Mouse (Mus musculus): ENCODE results near the gene Tmco5. TPM values are rescaled to one million over a fixed set of nuclear protein-coding genes. Genes with fewer than 3 reads are reported as not detected.

Tmco5 gene
- polyA plus RNA-seq, 1 experiment from 2014 or later: not detected

DNA sequence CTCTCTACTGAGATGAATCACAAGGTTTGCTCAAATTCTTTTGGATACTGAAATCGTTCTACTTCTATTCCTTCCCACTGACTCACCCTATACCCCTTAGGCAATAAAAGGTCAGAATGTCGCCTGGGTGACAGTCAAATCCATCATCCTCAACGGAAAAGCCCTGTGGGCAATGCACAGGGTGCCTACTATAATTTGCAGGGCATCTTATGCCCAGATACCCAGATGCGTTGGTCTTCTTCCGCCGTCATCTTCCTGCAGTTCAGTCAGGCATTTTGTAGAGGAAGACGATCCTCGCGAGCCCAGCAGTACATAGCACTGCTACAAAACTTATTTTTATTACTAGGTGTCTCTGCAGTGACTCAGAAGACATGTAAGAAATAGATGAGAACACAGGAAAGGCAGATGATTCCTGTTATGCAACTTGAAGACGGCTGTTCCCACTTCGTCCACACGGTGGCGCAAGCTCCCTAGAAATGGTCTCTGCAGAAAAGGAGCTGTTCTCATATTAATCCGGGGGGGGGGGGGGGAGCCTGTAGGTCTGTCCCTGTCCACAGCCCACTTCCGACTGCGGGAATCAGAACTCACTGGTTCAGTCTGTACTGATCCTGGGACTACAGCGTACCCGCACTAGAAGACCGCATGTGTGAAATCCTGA is 21.3 kb downstream of the Tmco5 start:
- ATAC-seq (replicated peaks; ENCODE audit: low FRiP score, low read depth): peak; percentile 60
- no peaks in the 10 kb centered on the region for H3K36me3 ChIP-seq (ENCODE audit: insufficient read depth, low read length)
- H3K27me3 ChIP-seq (ENCODE audit: insufficient read depth, low read length): no peaks in the 10 kb centered on the region
- H3K9ac ChIP-seq (ENCODE audit: low read depth, low read length): peak overlapping the region; percentile 27; the same call in 1 of the 2 replicates
- H3K9me3 ChIP-seq (replicated peaks; ENCODE audit: low read length): no peaks in the 10 kb centered on the region
- peak; percentile 80 for DNase-seq (ENCODE audit: low spot score)
- H3K27ac ChIP-seq: no peak overlapping the region
- peak; percentile 91 for TF ChIP-seq CTCF (IDR thresholded peaks at IDR 0.05; ENCODE audit: low read depth)
- WGBS: 10% methylated on average over 19 of the region's 19 CpGs
- H3K4me3 ChIP-seq (replicated peaks; ENCODE audit: low read depth, low read length): peak overlapping the region; percentile 31
- H3K4me2 ChIP-seq (ENCODE audit: low read length): peak overlapping the region; percentile 65
- no peaks in the 10 kb centered on the region for H3K4me1 ChIP-seq (replicated peaks; ENCODE audit: insufficient read depth, low read length)

DNA sequence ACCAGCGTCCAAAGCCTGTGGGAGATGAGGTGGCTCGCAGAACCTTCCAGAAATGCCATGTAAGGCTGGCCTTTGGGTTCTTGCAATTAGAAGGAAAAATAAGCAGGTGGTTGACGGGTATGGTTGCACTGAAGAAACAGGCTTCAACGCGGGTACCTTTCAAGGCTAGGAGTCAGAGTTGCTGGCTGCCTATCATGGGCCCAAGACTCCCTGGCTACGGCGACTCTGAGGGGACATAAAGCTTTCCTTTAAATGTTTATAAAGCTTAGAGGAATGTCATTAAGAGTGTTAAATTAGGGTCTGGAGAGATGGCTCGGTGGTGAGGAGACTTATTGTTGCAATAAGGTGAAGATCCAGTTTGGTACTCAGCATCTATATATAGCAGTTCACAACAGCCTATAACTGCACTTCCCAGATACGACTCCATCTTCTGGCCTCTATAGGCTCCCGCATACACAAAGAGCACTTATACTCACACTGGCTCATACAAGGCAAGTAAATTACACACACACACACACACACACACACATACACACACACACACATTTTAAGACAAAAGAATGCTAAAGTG is 21.9 kb downstream of the Tmco5 start:
- peak; percentile 42 for DNase-seq (ENCODE audit: low spot score)
- H3K27me3 ChIP-seq (ENCODE audit: insufficient read depth, low read length): no peaks in the 10 kb centered on the region
- no peaks in the 10 kb centered on the region for H3K9me3 ChIP-seq (replicated peaks; ENCODE audit: low read length)
- TF ChIP-seq CTCF (IDR thresholded peaks at IDR 0.05; ENCODE audit: low read depth): no peak; the same call in 1 of the 2 replicates
- H3K4me1 ChIP-seq (replicated peaks; ENCODE audit: insufficient read depth, low read length): no peaks in the 10 kb centered on the region
- 28% methylated on average over 10 of the region's 10 CpGs for WGBS
- H3K36me3 ChIP-seq (ENCODE audit: insufficient read depth, low read length): no peaks in the 10 kb centered on the region
- H3K4me2 ChIP-seq (ENCODE audit: low read length): peak overlapping the region; percentile 65
- peak; percentile 23; the same call in 1 of the 2 replicates for ATAC-seq (replicated peaks; ENCODE audit: low FRiP score, low read depth)
- peak overlapping the region; percentile 27; the same call in 1 of the 2 replicates for H3K9ac ChIP-seq (ENCODE audit: low read depth, low read length)
- peak overlapping the region; percentile 31 for H3K4me3 ChIP-seq (replicated peaks; ENCODE audit: low read depth, low read length)
- H3K27ac ChIP-seq: no peak overlapping the region

DNA sequence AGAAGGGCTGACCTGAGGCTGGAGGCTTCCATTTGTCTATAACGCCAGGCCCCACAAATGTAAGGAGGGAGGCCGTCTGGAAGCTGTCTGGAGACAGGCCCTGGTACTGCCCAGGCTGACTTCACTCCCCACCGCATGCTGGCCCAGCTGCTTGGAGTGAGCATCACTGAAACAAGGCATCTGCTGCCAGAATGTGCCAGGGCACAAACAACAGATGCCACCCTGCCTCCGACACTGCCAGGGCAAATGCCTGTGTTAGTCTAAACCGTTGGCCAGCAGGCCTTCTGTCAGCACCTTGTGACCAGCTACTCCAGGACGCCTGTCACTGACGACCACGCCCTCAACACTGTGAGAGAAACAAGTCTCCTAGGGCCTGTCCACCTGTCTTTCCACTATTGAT is 29.8 kb downstream of the Tmco5 start:
- H3K9ac ChIP-seq (ENCODE audit: low read depth, low read length): no peak overlapping the region
- no peak overlapping the region for H3K4me2 ChIP-seq (ENCODE audit: low read length)
- no peaks in the 10 kb centered on the region for H3K36me3 ChIP-seq (ENCODE audit: insufficient read depth, low read length)
- DNase-seq (ENCODE audit: low spot score): no peak
- no peak for ATAC-seq (replicated peaks; ENCODE audit: low FRiP score, low read depth)
- TF ChIP-seq CTCF (IDR thresholded peaks at IDR 0.05; ENCODE audit: low read depth): no peak
- 77% methylated on average over 8 of the region's 8 CpGs for WGBS
- H3K4me3 ChIP-seq (replicated peaks; ENCODE audit: low read depth, low read length): no peak overlapping the region
- no peak overlapping the region for H3K27ac ChIP-seq
- H3K9me3 ChIP-seq (replicated peaks; ENCODE audit: low read length): no peaks in the 10 kb centered on the region
- H3K27me3 ChIP-seq (ENCODE audit: insufficient read depth, low read length): no peaks in the 10 kb centered on the region
- H3K4me1 ChIP-seq (replicated peaks; ENCODE audit: insufficient read depth, low read length): no peaks in the 10 kb centered on the region

DNA sequence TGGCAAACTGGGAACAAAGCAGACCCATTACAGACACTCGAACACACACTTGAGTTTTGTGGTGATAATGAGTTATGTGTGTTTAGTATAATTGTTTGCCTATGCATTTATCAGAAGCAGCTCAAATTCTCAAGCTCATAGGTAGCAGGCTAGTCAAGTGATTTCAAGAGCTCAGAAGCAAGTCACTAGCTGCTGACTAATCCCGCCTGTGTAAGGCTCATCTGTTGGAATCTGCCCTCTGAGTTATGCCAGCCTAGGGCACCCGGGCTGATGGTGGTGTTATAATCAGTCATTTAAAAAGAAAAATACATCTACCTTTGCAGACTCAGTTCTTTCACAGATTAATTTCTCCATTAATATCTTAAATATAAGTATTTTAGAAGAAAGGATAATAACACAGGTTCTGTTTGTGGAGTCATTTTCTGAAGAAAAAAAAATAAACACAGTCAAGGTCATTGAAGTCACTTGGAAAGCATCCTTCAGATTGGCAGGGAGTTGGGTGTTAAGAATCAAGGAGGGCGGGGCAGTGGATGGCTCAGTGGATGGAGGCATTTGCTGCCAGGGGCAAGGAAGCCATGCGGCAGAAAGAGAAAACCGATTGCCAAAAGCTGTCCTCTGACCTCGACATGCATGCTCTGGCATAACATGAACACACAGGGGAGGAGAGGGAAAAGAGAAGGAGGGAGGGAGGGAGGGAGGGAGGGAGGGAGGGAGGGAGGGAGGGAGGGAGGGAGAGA is 34.0 kb downstream of the Tmco5 start:
- H3K4me3 ChIP-seq (replicated peaks; ENCODE audit: low read depth, low read length): no peak overlapping the region
- no peak overlapping the region for H3K4me2 ChIP-seq (ENCODE audit: low read length)
- WGBS: 73% methylated on average over 7 of the region's 7 CpGs
- H3K9ac ChIP-seq (ENCODE audit: low read depth, low read length): no peak overlapping the region
- no peak for DNase-seq (ENCODE audit: low spot score)
- no peak overlapping the region for H3K27ac ChIP-seq
- no peaks in the 10 kb centered on the region for H3K9me3 ChIP-seq (replicated peaks; ENCODE audit: low read length)
- no peaks in the 10 kb centered on the region for H3K4me1 ChIP-seq (replicated peaks; ENCODE audit: insufficient read depth, low read length)
- no peak for TF ChIP-seq CTCF (IDR thresholded peaks at IDR 0.05; ENCODE audit: low read depth)
- H3K36me3 ChIP-seq (ENCODE audit: insufficient read depth, low read length): no peaks in the 10 kb centered on the region
- ATAC-seq (replicated peaks; ENCODE audit: low FRiP score, low read depth): no peak
- H3K27me3 ChIP-seq (ENCODE audit: insufficient read depth, low read length): no peaks in the 10 kb centered on the region

DNA sequence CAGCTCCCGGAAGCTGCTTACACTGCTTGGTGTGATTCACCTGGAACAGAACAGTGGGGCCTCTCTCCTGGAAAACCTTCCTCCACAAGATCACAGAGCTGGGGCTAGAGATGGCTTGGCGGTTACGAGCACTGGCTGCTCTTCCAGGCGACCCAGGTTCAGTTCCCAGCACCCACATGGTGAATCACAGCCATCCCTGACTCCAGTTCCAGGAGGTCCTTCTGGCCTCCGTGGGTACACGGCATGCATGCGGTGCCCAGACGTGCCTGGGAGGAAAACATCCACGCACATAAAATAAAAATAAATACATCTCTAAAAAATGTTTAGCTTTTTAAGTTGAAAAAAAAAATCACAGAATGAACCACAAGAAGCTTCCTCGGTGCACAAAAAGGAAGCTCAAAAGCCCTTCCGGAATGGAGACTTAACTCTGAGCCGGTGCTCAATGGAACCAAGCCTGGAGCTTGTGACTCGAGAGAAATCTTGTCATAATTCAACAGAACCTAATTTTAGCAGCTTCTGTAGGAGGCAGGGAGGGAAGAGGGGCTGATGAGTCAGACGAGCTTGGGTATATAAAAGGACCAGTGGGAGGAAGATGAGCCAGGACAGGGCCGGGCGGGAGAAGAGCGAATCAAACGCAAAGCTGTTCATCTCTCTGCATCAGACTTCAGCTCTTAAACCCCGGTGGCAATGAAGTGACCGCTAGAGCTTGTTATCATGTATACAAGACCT is 35.4 kb downstream of the Tmco5 start:
- Histone ChIP-seq H3K27ac (no peak overlapping the region), H3K4me3 (replicated peaks; ENCODE audit: low read depth, low read length) (no peak overlapping the region), H3K36me3 (ENCODE audit: insufficient read depth, low read length) (no peaks in the 10 kb centered on the region), H3K27me3 (ENCODE audit: insufficient read depth, low read length) (no peaks in the 10 kb centered on the region), H3K9ac (ENCODE audit: low read depth, low read length) (no peak overlapping the region), H3K4me1 (replicated peaks; ENCODE audit: insufficient read depth, low read length) (no peaks in the 10 kb centered on the region), H3K4me2 (ENCODE audit: low read length) (no peak overlapping the region), H3K9me3 (replicated peaks; ENCODE audit: low read length) (no peaks in the 10 kb centered on the region)
- TF ChIP-seq CTCF (IDR thresholded peaks at IDR 0.05; ENCODE audit: low read depth): no peak
- no peak for DNase-seq (ENCODE audit: low spot score)
- ATAC-seq (replicated peaks; ENCODE audit: low FRiP score, low read depth): no peak
- WGBS: 77% methylated on average over 20 of the region's 20 CpGs

DNA sequence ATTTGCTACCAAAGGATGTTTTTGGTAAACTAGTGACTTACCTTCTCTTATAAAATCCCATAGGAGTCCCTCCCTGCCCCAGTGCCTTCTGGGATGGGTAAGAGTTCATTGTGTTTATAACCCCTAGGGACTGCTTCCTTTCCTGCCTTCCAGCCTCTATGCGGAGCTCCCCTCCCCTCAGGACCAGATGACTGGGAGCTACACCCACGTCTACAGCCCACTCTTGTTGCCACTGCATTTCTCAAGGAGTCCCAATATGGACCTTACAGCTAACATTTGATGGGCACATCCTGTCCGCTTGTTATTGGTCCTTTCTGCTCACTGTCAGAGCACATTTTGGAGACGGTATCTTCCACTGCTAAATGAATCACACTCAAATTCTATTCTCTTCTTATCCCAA is 36.1 kb downstream of the Tmco5 start:
- no peak overlapping the region for H3K9ac ChIP-seq (ENCODE audit: low read depth, low read length)
- H3K27me3 ChIP-seq (ENCODE audit: insufficient read depth, low read length): no peaks in the 10 kb centered on the region
- H3K4me1 ChIP-seq (replicated peaks; ENCODE audit: insufficient read depth, low read length): no peaks in the 10 kb centered on the region
- no peaks in the 10 kb centered on the region for H3K36me3 ChIP-seq (ENCODE audit: insufficient read depth, low read length)
- DNase-seq (ENCODE audit: low spot score) (no peak), ATAC-seq (replicated peaks; ENCODE audit: low FRiP score, low read depth) (no peak)
- no peak overlapping the region for H3K4me3 ChIP-seq (replicated peaks; ENCODE audit: low read depth, low read length)
- TF ChIP-seq CTCF (IDR thresholded peaks at IDR 0.05; ENCODE audit: low read depth): no peak
- no peak overlapping the region for H3K4me2 ChIP-seq (ENCODE audit: low read length)
- 76% methylated on average over 4 of the region's 4 CpGs for WGBS
- no peak overlapping the region for H3K27ac ChIP-seq
- no peaks in the 10 kb centered on the region for H3K9me3 ChIP-seq (replicated peaks; ENCODE audit: low read length)

Measured in kidney, postnatal 0 days (tissue).